Mouse (Mus musculus) thymus, adult 18-20 months (tissue): ENCODE measurements around the gene Gm11492.

ENCODE experiments used
- DNase-seq, 2 experiments: peaks; one replicate each; pipeline ENCODE4 v3.0.0; 2022; ENCODE audit warnings: mixed read lengths in 2 of 2

Gene Gm11492

DNA sequence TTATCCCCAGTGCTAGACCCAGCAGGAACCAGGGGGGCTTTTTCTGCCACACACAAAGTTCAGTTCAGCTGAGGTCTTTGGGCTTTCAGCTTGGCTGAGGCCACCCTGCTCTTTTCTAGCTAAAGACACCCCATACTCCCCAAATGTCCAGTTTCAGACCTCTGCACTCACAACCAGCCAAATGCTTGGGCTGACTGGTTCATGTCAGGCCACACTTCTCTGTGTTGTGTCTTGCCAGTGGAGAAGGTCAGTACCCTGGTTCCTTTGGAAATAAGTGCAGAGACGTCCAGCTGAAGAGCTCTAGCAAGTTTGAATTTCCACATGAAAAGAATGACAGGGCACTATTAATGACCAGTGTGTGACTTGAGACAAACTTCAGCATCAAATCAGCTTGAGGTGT lies 13.3 kb downstream of the Gm11492 start:
- DNase-seq = no peak

- DNase-seq = no peak
Observed at GRCm38 (mm10) chr11:87580543-87581085, 14.2 kb downstream of the Gm11492 start.

DNA sequence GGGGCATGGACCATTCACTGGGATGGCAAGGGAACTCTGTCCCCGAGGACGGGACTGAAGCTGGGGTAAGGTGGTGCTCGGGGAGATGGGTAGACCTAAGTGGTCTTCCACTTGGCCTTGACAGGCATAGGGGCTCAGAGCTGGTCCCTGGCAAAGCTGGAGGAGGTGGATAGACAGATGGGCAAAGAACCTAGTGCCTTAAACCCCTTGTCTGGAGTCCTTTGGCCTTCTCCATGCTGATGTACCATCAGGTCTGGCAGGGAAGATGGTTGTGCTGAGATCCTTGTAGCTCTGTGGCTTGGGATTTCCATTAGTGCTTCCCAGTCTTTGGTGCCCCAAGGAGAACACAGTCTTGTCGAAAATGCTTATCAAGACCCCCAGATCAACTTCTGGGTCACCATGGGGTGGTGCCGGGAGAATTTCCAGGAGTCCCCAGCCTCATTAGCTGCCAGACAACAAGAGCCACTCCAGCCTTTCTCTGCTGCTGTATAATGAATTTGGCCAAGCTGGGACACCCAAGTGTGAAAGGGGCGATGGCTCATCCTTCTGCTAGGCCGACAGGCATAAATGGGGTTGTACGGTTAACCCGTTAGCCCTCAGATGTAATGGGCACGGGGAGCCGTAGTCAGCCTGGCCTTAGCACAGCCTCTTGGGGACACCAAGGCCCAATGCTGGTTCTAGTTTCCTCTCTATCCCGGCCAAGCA lies 14.9 kb downstream of the Gm11492 start:
- no peak for DNase-seq

DNA sequence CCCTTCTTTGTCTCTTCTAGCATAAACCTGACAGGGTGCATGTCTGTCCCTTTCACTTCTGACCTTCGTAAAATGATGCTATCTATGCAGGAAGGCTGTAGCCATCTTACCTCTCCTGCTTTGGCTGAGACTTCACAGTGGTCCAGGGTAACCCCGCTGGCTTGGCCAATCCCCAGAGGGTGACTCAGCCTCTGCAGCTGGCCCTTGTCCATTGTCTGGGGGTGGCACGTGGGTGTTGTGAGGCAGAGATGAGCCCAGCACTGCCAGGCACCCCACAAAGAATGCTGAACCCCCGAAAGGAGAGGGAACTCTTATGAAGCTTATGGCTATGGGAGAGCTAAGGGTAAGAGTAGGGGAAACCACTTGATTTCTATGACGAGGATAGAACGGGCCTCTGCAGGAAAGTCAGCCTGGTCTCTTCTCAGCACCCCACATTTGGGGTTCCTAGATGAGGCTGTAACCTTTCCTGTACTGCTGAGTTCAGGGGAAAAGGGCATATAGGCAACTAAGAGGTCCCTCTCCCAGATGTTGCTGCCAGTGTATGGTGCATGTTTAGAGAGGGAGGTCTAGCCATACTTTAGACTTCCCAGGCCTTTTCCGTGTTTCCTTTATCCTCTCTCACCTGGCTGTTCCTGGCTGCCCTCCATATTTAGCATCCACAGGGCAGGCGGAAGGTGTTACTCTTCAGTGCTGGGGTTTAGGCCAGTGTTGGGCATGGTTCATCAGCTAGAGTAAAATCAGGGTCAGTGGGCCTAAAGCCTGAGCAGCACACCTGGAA lies 15.7 kb downstream of the Gm11492 start:
- no peak for DNase-seq

GRCm38 (mm10) chr11:87583291-87584034 lies 17.0 kb downstream of the Gm11492 start:
- no peak for DNase-seq

GRCm38 (mm10) chr11:87584711-87585505 lies 18.5 kb downstream of the Gm11492 start:
- DNase-seq = no peak

- DNase-seq = no peak
Observed at GRCm38 (mm10) chr11:87587211-87587874, 20.9 kb downstream of the Gm11492 start.

DNA sequence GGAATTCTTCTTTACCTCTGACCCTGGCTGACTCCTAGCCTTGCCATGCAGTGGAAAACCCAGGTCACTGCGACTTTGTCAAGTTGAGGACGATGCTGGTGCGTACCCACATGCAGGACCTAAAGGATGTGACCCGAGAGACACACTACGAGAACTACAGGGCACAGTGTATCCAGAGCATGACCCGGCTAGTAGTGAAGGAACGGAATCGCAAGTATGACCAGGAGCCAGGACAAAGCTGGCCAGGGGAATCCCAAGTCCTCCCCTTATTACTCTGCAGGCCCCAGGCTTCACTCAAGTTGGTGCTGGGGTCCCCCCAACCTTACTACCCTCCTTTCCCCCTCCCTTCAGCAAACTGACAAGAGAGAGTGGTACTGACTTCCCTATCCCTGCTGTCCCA lies 23.2 kb downstream of the Gm11492 start:
- no peak for DNase-seq

DNA sequence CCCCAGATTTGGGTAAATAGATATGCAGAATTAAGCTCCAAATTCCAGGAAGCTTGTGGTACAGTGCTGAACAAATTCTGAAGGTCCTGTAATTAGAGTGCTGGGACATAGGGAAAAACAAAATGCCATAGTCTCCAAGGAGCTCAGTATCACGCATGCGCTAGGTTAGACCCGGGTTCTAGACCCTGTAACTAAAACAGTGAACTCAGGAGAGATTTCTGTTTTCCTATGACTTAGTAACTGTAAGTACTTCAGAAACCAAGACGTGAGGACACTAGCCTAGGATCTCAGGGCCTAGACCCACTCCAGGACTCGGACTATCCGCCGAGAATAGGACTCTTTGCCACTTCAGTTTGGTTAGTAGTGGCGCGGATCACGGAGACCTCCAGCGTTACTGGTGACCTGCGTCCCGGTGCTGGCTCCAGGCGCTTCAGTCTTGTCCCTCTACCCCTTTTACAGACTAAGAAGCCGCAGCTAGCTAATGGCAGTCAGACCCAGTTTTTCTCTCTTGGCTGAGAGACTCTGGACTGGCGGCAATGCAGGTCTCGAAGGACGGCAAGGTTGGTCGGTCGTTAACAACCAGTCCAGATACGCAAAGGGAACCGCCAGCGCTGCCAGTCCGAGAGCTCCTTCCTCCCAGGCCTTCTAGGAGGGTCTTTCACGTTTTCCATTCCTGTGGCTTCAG lies 24.5 kb downstream of the Gm11492 start:
- DNase-seq = peak; percentile 23 to 40

DNA sequence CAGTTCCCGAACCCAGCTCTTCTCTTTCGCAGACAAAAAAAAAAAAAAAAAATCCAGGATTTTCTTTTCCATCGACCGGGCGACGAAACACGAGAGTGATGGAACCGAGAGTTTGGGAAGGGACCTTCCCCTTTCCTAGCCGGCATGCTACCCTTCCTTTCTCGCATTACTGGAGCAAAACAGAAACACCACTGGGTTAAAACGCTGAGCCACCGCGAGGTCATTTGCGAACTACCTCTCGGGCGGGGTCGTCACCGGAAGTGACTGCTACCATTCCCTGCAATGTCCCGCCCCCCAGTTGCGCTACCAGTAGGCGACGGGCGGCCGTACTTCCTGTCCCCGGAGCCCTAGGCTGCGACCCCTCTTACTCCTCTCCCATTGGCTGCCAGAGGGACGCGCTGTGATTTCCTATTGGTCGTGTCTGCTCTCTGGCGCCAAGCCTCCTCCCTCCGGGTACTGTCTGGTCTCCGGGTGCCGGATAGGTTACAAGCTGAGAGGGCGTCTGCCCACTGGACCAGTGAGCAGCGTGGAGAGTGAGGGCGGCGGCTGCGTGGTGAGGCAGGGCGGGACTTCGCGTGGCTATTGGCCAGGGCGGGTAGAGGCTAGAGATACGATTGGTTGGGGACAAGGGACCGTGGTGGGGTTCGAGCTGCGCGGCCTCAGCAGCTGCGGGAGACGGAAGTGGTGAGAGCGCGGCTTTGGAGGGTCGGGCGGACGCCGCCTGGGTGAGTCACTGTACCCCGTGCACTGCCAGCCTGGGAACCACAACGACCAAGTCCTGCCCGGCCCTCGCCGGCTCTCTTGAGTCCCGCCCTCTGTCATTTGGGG lies 25.3 kb downstream of the Gm11492 start, which contains the start of gene Mtmr4:
Gene Mtmr4 (plus strand): TSS at position 637 of the 828 bp plus-strand sequence.
- DNase-seq = peak; percentile 100

DNA sequence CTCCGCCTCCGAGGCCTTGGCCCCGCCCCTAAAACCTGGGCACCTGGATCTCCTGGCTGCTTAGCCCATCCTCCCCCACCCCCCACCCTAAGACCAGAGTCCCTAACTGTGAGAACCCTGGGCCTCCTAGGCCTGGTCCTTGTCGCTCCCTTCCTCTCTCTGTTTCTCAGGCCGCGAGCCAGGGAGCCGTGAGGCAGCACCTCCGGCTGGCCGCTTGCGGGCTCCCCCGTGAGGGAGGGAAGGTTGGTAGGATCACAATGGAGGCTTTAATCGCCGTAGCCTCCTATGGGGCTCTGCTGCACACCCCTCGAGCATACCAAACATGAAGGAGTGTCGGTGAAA lies 25.9 kb downstream of the Gm11492 start:
- DNase-seq = no peak

DNA sequence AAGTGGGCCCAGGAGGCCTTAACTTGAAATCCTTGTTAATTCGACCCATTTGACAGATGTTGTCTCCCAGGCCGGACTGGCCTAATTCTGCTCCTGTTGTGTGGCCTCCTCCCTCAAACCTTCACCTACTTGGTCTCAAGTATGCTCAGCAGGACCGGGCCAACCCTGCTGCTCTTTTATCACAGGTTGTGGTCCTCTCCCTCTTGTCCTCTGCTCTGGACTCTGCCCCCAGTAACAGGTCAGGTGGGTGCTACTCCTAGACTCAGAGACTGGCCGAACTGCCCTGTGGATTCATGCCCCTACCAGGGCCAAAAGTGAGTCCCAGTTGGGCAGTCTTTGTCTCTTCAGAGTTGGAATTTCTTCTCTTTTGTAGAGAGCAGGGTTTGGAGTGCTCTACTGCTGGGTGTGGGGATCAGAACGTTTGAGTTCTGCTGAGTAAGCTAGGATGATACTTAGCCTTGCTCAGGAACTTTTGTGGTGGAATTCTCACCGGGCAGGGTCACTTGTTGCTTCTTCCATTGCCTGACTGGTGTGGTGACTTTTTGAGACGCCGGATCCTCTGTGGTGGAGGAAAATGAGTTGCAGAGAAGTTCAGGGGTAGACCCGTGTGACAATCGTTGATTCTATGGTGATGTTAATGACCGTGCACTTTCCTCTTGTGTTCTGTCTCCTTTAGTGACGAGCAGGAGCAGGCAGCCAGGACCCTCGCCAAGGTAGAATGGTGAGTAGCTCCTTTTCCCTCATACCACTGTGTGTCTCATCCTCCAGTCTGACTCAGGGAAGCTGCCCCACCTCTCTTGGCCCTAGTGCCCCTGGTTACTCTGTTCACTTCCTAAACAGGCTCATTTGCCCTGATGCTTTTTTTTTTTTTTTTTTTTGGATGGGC lies 26.5 kb downstream of the Gm11492 start:
- DNase-seq = no peak

- DNase-seq = peak; percentile 72 to 74
Observed at GRCm38 (mm10) chr11:87595327-87595841, 28.9 kb downstream of the Gm11492 start.

- DNase-seq = no peak
Observed at GRCm38 (mm10) chr11:87595976-87596375, 29.5 kb downstream of the Gm11492 start.

DNA sequence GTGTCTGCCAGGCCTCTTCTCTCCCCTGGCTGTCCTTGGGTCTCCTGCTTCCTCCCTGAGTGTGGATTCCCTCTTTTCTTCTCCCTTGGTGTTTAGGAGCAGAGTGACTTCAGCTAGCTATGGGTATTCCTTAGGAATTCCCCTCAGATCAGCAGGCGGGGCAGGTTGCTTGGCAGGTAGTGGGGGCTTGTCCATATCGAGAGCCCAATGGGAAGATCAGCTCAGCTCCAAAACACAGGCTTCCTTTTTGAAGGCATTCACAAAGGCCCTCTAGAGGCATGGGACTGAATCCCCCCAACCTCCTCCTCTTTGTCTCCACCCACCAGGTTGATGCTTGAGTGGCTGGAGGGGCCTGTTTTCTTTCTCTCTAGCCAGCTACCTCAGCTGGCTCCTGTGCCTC lies 30.0 kb downstream of the Gm11492 start:
- DNase-seq = no peak

GRCm38 (mm10) chr11:87597061-87597460 lies 30.6 kb downstream of the Gm11492 start:
- DNase-seq = no peak

GRCm38 (mm10) chr11:87599395-87600089 lies 33.1 kb downstream of the Gm11492 start:
- no peak for DNase-seq

- no peak for DNase-seq
Observed at GRCm38 (mm10) chr11:87600322-87600853, 33.9 kb downstream of the Gm11492 start.
